Mouse (Mus musculus): ENCODE data around the gene Cox20.

GRCm38 (mm10) chr1:178341435-178341834, 22.5 kb downstream of the Cox20 start:
- TF ChIP-seq POLR2A (IDR thresholded peaks at IDR 0.05; ENCODE audit: insufficient read depth, low read length) (no peak), CTCF (IDR thresholded peaks at IDR 0.05; ENCODE audit: low read depth, low read length) (no peak)

Data from ES-Bruce4 (cell line).